Mouse (Mus musculus) splenic B cell, adult 2 months (primary cell): ENCODE data around the gene Muc3.

Source experiments
- DNase-seq: peaks from one replicate; pipeline ENCODE4 v3.0.0-alpha.2; 2011; ENCODE audit warnings: low read depth, low spot score
- H3K27me3 ChIP-seq: 2 replicates; pipeline ENCODE4 v1.6.1; 2012; ENCODE audit warnings: mild to moderate bottlenecking, low read length, moderate library complexity, mixed read lengths; ENCODE audit not compliant: control insufficient read depth, poor library complexity, insufficient read depth, severe bottlenecking
- H3K36me3 ChIP-seq: 2 replicates; pipeline ENCODE4 v1.6.1; 2012; ENCODE audit warnings: mild to moderate bottlenecking, low read length, moderate library complexity, mixed read lengths; ENCODE audit not compliant: control insufficient read depth, poor library complexity, insufficient read depth, severe bottlenecking

The Muc3 gene

DNA sequence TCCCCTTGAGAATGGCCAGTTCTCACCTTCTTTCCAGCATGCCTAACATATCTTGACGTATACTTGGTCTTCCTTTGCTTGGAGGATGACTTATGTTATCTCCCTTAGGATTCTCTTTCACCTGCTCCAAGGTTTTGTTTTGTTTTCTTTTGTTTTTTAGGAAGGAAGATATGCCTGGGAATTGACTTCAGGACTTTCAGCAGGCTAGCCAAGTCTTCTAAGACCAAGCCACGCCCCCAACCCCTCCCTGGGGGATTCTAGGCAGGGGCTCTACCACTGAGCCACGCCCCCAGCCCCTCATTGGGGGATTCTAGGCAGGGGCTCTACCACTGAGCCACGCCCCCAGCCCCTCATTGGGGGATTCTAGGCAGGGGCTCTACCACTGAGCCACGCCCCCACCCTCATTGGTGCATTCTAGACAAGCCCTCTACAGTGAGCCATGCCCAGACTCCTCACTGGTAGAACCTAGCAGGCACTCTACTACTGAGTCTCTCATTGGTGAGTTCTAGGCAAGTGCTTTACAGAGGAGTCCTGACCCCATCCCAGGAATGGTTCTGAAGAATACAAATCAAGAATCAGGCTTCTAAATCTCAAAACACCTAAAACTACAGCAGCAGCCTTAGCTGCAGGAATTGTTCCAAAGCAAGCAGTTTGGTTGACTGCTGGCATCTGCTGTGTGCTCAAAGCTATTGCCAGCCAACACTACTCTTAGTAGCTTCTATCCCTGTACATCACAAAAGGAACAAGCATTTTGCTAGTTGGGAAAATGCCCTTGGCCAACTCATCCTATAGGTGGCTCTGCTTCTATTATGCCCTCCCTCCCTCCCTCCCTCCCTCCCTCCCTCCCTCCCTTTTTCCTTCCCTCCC, 37.3 kb downstream of the Muc3 start:
- DNase-seq: no peak
- no peaks in the 10 kb centered on the region for H3K27me3 ChIP-seq
- H3K36me3 ChIP-seq: peaks cover 16% of the 10 kb centered on the region

DNA sequence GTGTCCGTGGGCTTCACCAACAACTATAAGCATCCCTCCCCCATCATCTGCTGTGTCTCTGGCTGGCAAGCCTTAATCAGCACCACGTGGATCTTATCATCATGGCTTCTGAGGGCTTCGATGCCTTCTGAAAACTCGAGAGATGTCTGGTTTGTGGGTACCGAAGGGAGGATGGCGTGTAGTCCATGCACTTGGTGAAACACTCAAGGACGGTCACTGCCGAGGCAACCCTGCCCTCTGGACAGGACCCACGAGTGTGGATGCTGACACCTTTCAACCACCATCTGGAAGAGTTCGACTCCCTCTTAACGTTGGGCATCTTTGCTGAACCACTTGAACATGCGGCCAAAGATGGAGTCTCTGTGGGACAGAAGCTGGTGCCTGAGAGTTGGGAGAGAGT, 38.3 kb downstream of the Muc3 start:
- DNase-seq: no peak
- Histone ChIP-seq H3K36me3 (peaks cover 16% of the 10 kb centered on the region), H3K27me3 (no peaks in the 10 kb centered on the region)

DNA sequence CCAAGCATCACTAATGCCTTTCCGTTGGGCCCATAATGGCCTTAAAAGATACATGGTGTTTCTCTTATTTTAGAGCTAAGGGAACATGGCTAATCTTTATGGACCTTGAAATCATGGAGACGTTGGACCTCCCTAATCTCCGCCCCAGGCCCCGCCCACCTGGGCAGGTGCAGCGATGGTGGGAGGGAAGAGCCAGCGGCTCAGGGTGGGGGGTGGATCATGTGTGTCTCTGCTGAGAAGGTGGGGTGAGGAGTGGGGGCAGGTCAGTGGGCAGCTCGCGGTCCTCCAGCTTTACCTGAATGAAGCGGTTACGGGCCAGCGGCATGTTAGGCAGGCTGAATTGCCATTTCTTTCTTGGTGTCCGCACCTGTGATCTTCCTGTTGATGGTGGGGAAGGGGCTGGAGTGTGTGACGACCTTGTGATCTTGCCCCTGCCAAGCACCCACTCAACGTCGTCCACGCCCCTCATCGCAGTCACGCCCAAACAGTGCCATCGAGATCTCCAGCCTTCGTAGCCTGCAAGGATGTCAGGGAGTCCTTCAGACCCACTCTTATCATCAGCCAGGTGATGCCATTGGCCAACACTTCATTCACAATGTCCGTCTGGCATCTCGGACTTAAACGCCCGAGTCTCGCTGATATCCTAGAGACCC, 39.1 kb downstream of the Muc3 start:
- no peaks in the 10 kb centered on the region for H3K27me3 ChIP-seq
- no peak for DNase-seq
- H3K36me3 ChIP-seq: peaks cover 16% of the 10 kb centered on the region

DNA sequence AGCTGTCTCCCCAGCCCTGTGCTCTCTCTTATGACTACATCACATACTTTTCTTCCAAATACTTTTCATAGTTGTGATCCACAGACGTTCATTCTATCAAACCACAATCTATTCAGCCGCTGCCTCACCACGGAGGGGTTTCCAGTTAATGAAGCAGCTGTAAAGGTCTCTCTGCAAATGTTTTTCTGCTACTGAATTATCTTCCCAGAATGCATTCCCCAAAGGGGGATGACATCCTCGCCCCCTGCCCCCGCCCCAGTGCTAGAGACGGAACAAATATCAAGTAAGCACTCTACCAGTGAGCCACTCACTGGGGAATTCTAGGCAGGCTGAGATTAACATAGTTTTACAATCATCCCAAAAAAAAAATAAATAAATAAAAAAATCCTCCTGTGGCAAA, 41.0 kb downstream of the Muc3 start:
- no peak for DNase-seq
- Histone ChIP-seq H3K36me3 (peaks cover 3% of the 10 kb centered on the region), H3K27me3 (no peaks in the 10 kb centered on the region)

DNA sequence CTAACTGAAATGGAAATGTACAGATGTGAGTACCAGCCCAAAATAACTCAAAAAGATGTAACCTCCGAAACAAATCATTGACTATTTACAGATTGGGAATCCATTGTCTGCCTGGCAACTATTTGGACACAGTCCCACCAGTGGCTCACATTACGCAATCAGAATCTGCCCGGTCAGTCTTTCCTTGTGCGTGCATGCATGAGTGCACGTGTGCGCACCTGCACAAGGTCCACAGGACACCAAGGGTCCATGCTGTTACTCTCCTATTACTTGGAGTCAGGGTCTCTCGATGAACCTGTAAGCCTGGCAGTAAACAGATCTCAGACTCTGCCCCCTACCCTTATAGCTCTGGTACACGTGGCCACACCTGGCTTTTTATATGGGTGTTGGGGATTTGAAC, 41.5 kb downstream of the Muc3 start:
- H3K36me3 ChIP-seq: no peaks in the 10 kb centered on the region; the same call in 1 of the 2 replicates
- DNase-seq: no peak
- no peaks in the 10 kb centered on the region for H3K27me3 ChIP-seq

DNA sequence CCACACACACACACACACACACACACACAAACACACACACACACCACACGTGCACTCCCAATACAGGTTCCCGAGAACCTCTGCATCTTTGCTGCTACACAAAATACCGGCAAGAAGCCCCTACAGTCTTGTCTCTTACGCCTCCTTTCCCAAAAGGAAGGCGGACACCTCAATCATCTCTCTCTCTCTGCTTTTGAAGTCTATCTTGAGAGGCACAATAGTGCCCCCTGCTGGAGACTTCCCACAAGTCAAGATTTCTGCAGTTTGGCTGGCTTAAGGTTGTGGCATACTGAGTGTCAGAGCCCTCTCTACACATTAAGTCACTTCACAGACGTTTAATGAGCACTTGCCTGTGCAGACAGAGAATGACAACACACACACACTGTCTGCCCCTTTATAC, 42.1 kb downstream of the Muc3 start:
- DNase-seq: peak; percentile 77
- Histone ChIP-seq H3K36me3 (no peaks in the 10 kb centered on the region; the same call in 1 of the 2 replicates), H3K27me3 (no peaks in the 10 kb centered on the region)

DNA sequence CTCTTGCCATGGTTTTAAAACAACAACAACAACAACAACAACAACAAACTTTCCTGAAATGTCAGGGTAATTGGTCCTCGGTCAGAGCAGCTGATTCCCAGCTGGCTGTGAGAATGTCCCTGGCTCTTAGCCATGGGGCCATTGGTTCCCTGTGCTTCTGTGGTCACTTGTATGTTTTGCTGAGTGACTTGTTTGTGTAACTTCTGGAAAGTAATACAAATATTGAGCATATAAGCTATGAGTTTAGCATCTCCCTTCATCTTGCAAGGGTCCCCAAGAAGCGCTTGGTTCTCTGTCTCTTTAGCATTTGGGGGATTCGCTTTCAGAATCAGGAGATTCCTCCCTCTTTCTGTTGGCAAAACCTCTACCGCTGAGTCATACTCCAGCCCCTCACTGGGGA, 42.7 kb downstream of the Muc3 start:
- H3K36me3 ChIP-seq: no peaks in the 10 kb centered on the region; the same call in 1 of the 2 replicates
- DNase-seq: no peak
- H3K27me3 ChIP-seq: no peaks in the 10 kb centered on the region

DNA sequence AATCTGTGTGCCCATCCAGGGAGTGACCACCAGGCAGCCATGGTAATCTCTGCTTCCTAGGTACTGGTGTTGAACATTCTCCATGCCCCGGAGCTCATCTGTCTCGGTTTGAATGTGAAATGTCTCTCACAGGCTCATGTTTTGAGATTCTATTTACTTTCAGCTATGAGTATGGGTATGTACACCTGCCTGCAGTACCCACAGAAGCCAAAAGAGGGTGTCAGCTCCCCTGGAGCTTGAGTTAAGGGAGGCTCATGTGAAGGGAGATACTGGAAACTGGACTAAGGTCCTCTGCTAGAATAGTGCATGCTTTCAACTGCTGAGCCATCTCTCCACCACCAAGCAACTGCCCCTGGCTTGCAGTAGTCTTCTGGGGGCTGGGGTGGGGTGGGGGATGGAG, 45.2 kb downstream of the Muc3 start:
- no peaks in the 10 kb centered on the region for H3K36me3 ChIP-seq
- no peak for DNase-seq
- H3K27me3 ChIP-seq: no peaks in the 10 kb centered on the region

DNA sequence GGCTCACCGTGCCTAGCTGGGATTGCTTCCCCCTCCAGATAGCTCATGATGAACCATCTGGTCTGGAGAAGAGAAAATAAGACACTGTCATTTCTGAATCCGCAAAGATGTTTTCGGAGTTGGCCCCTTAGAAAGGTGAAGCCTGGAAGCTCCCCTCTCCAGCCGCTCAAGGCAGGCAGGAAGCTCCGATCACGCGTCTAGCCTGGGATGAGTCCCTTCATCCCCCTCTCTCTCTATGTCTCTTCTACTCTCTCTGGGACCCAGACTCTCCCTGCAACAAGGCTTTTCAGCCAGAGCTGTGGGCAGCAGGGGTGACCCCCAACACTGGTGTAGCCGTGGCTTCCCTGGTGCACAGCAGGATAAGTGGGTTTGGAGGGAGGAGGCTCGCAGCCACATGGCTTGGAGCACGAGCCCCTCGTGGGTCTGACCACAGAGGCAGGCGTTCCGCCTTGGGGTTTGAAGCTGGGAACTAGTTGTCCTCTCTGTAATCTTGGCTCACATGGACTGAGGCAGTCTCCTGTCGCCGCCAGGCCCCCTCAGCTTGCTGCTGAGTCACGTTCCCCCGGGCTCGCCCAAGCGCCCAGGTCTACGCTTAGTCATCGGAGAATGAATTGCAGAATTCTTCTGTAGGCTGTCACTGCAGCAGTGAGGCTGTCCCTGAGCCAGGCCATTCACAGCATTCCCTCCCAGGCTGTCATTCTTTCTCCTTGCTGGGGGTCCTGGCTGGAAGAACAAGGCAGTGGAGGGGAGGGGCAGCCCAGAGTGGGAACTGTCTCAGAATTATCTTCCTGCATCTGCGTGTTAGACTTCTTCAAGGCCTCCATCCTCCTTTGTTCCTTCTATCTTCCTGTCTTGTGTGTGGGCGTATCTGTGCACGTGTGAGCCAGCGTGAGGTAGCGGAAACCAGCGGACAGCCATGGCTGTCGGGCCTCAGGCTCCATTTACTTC, 46.3 kb downstream of the Muc3 start:
- Histone ChIP-seq H3K36me3 (no peaks in the 10 kb centered on the region), H3K27me3 (no peaks in the 10 kb centered on the region)
- no peak for DNase-seq

DNA sequence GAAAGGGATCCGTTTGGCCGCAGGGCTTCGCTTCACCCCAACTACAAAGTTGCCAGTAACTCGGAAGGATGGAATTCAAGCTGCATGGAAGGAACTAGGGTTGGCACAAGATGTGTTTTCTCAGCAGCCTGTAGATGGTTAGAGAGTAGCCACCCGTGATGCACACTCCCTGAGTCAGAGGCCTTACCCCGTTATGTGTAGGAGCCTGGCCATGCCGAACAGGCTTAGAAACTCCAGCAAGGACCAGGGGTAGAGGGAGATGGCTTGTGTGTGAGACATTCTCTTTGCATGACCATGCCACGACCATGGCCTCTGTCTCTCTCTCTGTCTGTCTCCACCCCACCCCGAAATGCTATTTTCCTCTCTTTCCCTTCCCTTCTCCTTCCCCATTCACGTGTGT, 47.0 kb downstream of the Muc3 start:
- Histone ChIP-seq H3K36me3 (no peaks in the 10 kb centered on the region), H3K27me3 (no peaks in the 10 kb centered on the region)
- DNase-seq: no peak

DNA sequence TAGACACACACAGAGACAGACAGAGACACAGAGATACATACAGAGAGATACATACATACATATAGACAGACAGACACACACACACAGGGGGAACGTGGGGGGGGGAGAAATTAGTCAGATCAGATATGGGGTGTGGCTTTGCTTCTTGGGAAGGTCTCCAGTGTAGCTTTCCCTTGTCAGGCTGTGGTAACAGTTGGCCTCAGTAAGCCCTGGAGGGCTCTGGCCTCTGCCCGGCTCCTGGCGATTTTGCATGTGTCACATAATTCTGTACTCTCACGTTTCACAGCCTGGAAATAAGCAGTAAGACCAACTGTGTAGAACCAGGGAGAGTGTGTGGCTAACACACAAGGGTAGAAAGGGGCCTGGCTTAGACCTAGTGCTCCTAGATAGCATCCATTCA, 48.5 kb downstream of the Muc3 start:
- Histone ChIP-seq H3K36me3 (no peaks in the 10 kb centered on the region), H3K27me3 (no peaks in the 10 kb centered on the region)
- no peak for DNase-seq

DNA sequence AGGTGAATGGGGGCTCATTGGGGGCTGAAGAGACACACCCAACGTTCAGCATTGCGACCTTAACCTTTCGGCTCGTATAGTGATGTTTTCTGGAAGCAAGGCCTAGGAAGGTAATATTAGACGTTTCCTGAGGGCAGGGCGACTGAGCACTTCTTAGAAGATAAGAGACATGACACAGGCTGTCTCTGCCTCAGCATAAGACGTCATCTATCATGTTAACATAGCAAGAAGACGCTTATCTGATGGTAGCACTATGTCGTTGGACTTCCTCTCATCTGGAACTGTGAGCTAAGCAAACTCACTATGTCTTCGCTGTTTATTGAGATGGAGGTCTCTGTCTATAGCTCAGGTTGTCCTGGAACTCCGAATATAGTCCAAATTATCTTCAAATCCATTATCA, 50.7 kb downstream of the Muc3 start:
- H3K36me3 ChIP-seq: no peaks in the 10 kb centered on the region
- H3K27me3 ChIP-seq: no peaks in the 10 kb centered on the region
- no peak for DNase-seq

DNA sequence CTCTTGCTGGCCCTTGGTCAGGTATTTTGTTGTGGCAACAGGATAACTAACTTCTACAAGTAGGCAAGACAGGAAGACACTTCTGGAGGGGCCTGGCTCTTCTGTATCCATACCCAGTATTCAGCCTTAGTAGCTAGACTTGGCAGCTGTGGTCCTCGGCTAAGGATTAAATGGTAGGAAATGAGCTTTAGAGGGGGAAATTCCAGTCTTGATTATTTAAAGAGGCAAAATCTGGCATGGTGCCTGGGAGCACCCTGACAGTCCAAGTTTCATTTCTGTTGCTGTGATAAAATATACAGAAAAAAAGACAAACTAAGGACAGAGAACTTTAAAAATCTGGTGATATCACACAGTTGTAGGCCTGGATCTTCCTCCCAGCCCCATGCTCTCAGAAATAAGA, 53.1 kb downstream of the Muc3 start:
- Histone ChIP-seq H3K27me3 (no peaks in the 10 kb centered on the region), H3K36me3 (no peaks in the 10 kb centered on the region)
- DNase-seq: no peak

DNA sequence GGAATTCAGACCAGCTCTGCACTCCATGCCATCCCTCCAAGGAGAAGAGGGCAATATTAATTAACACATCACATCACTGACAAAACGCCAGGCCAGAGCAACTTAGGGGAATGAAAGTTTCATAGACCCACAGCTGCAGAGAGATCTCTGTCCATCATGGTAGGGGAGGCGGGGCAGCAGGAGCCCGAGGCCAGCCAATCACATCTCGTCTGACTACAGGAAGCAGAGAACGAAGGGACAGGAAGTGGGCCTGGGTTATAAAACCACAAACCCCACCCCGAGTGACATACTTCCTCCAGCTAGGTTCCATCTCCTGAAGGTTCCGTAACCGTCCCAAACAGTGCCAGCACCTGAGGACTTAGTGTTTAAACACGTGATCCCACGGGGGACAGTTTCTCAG, 54.0 kb downstream of the Muc3 start:
- DNase-seq: no peak
- H3K36me3 ChIP-seq: no peaks in the 10 kb centered on the region
- no peaks in the 10 kb centered on the region for H3K27me3 ChIP-seq

DNA sequence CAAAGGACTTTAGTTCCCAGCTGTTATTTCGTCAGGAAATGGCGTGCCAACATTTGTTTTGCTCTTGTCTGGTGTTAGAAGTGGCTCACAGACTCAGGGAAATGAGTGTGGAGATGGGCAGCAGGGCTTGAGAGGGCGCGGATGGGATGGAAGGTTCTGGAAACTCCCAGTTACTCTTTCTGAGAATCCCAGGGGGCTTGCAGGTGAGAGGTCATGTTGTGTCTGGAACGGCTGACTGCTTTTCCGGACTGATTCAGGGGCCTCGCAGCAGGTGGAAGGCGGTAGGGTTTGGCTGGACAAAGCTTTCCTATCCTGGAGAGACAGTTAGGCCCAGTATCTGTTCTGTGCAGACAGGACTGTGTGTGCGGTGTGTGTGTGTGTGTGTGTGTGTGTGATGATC, 55.4 kb downstream of the Muc3 start:
- H3K27me3 ChIP-seq: no peaks in the 10 kb centered on the region
- H3K36me3 ChIP-seq: no peaks in the 10 kb centered on the region
- DNase-seq: no peak
